Mouse (Mus musculus): Measurements from ENCODE around the gene Dglucy.

GRCm38 (mm10) chr12:100895504-100895903 lies 116.6 kb downstream of the Dglucy start:
- TF ChIP-seq EP300 (optimal IDR thresholded peaks at IDR 0.05) (no peak), CTCF (IDR thresholded peaks at IDR 0.05; ENCODE audit: low read depth) (no peak)

Measured in stomach, postnatal 0 days (tissue).